Mouse (Mus musculus): ENCODE measurements around the gene Mbnl2.
"Not testable (repeated sequence)": the region's sequence is repeated elsewhere in the genome, so short reads cannot be mapped to it uniquely, and the experiment has no call there.

The Mbnl2 gene

DNA sequence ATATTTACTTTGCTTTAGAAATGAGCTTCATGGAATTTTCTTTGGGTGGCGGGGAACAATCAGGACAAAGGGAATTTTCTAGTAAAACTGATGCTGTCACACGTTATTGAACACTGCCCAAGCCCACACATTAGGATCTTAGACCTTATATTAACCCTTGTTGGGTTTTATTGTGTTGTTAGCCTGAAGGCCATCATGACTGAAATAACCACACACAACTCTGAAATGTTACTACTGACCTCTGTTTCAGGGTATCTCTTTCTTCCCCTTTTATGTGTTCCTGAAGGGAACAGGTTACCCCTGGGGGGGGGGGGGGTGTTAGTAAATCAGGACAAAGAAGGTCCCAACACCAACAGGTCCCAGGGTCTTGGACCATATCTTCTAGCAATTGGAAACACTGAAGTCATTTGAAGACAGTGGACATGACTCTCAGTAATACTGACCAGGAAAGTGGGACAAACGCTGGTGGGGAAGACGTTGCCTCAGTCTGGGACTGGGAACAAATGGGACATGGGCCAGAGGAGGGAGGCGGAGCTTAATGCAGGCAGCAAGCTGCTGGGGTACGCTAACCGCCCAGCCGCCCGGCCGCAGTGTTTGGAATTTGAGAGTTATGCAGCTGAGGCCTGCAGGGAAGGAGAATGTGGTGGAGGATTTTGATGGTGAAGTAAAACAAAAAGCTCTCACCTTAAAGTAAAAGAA, 80.4 kb downstream of the Mbnl2 start:
- no peak for DNase-seq (ENCODE audit: extremely low spot score, low spot score)

DNA sequence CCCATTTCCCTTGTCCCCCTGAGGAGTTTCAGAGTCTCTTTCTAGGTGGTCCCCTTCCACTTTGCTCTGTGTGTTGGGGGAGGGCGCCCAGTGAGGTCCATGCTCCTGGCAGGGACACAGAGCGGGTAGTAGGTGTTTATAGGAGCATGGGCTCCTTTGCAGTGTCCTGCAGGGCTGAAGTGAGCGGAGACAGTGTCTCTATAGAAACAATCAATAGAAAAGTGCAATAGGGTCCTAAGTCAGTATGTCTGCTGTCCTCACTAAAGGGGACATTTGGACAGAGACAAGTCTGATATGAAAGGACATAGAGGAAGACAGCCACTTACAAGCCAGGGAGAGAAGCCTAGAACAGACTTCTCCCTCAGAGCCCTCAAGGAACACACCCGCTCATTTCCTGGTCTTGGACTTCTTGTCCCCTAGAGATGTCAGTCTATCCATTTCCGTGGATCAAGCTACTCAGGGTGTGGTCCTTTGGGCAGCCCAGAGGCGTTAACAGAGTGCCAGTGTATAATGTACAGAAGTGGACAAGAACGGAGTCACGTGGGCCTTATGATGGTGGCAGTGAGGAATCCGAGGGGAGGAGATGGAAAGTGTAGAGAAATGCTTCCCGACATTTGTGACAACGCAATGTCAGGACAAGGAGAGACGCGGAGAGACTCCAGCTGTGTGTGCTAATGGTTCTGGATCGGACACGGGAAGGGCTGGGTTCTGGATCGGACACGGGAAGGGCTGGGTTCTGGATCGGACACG, 82.0 kb downstream of the Mbnl2 start:
- no peak for DNase-seq (ENCODE audit: extremely low spot score, low spot score)

DNA sequence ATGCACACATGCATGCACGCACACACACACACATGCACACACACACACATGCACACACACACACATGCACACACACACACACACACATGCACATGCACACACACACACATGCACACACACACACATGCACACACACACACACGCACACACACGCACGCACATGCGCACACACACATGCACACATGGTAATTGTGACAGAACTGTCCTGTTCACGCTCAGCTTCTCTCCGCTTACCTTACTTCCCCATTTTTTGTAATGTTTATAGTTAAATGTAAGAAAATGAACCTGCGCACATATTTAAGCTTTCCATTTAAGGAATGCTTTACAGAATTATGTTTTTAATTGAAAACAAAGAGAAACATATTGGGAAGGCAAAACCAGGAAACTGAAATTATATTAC, 84.1 kb downstream of the Mbnl2 start:
- DNase-seq (ENCODE audit: extremely low spot score, low spot score) = not testable (repeated sequence)

DNA sequence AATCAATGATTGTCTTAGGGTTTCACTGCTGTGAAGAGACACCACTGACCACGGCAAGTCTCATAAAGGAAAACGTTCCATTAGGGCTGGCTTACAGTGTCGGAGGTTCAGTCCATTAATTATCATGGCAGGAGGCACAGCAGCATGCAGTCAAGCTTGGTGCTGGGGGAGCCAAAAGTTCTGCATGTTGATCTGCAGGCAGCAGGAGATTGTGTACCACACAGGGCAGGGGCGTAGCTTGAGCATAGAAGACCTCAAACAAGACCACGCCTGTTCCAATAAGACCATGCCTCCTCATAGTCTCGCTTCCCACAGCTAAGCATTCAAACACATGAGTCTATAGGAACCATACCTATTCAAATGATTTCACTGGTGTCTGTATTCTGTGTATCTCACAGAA, 85.7 kb downstream of the Mbnl2 start:
- no peak for DNase-seq (ENCODE audit: extremely low spot score, low spot score)

DNA sequence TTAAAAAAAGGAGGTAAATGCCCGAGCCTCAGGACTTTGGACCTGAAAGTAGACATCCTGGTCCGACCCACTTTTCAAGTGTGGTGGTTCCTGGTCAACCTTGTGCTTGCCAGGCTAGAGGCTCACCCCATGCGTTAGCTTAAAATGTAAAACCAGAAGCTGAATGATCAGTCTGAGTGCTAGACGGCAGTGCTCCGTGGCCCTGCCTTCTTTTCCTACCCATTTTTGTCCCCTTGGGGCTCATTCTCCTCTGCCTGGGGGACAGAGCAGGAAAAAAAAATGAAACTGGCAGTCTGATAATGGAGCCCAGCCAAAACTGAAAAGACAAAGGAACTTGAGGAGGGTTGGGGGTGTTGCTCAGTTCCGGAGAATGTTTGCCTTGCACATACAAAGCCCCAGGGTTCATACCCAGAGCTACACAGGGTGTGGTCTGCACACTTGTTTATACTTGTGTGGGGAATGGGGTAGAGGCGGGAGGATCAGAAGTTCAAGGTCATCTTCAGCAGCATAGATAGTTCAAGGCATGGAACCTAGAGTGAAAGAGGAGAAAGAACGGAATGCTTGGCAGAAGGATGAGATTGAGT, 87.0 kb downstream of the Mbnl2 start:
- no peak for DNase-seq (ENCODE audit: extremely low spot score, low spot score)

DNA sequence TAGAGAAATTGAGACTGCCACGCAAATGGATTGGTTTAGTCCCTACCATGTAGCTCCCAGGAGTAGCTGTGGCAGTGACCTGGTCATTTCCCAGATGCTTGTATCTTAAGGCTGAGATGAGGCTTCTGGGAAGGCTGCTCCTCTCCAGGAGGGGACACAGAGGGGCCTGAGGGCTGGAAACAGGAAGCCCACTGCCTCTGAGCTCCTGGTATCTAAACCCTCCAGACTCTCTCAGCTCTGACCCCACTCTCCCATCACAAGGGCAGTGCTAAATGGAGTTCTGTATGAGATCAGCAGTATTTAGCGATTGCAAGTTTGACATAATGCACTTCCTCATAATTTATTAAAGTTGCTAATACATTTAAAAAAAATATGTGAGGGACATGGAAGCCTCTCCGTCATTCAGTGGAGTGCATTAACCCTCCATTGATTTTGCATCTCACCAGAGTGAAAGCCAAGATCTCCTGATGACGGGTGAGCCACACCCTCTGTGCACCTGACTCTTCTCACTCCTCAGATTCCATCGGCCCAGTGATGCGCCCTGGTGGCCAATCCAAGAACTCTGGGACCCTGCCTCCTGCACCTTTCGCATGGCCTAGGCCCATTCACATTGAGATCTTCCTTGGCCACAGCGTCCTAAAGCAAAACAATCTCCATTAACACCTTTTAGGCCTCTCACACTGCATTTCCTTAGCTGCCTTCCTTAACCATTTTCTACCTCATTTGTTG, 87.8 kb downstream of the Mbnl2 start:
- DNase-seq (ENCODE audit: extremely low spot score, low spot score) = no peak

DNA sequence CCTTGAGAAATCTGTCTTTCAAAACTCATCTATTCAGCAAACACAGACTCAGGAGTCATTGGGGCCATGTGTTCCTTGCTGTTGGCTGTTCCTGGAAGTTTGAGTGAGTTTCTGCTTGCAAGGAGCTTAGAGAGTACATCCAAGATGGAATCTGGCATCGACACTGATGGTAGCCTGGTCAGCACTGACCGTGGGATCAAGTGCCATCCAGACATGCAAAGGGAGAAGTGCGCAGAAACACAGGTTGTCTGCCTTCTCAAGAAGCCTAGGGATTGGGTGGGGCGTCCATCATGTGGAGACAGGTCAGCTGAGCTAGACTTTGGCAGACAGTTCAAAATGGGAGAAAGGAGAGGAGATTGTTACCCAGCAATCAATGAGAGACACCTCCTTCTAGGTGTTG, 89.6 kb downstream of the Mbnl2 start:
- DNase-seq (ENCODE audit: extremely low spot score, low spot score) = no peak

DNA sequence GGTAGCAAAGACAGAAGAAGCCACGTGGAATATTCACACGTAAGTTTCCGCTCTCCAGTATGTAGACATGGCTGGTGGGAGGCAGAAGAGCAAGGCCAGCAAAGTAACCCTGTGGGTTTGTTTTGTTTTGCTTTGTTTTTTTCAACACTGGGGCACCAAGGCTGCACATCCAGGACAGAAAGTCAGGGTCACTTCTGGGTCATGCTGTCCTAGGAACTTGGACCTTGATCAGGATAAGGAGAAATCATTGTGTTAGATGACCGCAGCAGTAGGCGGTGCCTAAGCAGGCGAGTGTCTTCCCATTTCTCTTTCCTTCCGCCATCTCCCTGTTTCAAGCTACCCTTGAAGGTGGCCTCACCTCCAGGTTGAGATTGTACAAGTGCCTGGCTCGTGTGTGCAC, 91.5 kb downstream of the Mbnl2 start:
- DNase-seq (ENCODE audit: extremely low spot score, low spot score) = no peak

DNA sequence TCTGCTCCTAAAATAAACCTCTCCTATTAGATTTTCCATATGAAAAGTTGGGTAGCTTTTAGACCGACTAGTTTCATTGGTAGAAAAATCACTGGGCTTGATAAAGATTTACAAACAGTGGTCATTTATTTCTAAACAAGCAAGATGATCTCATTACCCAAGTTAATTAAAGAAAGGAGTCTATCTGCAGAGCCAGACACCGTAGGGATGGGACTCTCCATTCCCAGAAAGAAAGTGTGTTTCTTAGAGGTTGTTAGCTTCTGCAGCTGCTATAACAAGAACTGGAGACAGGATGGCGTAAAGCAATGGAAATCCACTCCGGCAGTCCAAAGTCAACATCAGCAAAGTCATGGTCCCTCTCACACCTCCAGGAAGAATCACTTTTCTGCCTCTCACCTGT, 92.1 kb downstream of the Mbnl2 start:
- no peak for DNase-seq (ENCODE audit: extremely low spot score, low spot score)

DNA sequence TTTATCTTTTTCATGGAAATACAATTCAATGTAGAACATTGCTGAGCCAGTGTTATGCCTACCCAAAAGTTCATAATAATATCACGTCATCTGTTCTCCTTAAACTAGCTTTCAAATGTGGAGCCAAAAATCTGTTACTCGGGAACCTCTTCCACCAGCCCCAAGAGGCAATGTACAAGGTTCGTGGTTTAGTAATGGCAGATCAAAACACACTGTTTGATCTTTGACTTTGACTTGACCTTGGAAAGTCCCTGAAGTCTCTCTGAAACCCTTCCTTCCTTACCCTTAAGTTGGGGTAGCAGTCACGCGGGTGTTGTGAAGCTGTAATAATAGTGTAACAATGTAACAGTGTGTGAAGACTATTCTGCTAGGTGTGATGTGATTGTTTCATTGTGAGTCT, 93.0 kb downstream of the Mbnl2 start:
- no peak for DNase-seq (ENCODE audit: extremely low spot score, low spot score)

DNA sequence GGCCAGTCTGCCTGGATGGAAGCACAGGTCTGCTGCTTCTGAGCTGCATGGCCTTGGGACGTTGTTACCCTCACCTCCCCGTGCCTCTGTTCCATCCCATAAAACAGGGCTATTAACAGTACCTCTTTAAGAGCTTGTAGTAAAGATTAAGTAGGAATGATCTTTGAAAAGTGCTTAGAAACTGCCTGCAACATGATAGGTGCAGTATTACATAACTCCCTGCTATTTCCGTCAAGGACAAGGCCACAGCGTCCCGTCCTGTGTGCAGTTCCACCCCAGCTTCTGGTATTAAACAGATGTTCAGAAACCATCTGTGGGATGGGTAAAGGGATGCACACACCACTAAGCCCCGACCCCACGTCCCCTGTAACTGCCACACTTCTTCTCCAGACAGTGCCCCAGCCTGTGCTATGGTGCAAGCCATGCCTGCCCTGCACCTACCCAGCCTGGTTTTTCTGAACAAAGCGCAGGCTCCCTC, 93.5 kb downstream of the Mbnl2 start:
- DNase-seq (ENCODE audit: extremely low spot score, low spot score) = no peak

DNA sequence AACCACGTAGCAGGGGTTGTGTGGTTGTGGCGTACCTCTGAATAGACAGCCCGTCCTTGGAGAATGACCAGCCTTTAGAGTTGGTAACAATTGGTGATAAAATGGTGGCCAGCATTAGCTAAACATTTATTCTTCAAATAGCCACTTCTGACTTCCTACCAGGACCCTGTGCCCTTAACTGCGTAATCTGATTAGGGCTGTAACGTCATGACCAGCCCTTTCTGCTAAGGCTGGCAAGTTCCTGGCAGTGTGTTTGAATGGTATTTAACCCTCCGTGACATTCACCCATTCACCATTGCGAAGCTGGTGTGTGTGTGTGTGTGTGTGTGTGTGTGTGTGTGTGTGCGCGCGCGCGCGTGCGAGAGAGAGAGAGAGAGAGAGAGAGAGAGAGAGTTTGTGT, 94.6 kb downstream of the Mbnl2 start:
- no peak for DNase-seq (ENCODE audit: extremely low spot score, low spot score)

DNA sequence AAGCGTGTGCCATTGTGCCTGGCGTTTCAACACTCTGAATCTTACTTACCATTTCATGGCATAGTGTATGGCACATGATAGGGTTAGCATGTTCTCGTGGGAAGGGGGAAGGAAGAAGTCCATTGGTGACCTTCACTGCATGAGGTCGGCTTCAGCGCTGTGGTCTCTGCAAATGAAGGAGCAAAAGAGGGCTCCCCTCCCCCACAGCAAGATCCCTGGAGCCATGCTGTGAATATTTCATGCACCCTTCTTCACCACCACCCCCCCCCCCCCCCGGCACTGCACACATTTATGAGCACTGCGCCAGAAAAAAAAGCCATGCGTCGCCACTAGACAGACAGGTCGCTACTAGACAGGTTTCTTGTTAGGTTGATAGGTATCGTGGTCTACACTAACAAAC, 95.2 kb downstream of the Mbnl2 start:
- no peak for DNase-seq (ENCODE audit: extremely low spot score, low spot score)

DNA sequence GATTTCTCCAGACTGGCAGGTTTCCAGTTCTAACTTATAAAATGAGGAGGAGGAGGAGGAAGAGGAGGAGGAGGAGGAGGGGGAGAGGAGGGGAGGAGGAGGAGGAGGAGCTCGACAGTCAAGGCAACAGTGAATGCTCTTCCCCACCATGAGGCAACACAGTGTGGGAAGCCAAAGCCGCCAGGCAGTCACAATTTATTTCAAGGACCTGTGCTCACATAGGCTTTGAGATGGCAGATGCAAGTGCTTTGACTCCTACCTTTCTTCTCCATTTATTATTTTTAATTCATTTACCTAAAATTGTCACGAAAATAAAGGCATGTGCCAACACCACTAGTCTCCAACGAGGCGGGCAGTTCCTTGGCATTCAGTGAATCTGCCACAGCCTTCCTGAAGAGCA, 95.7 kb downstream of the Mbnl2 start:
- no peak for DNase-seq (ENCODE audit: extremely low spot score, low spot score)

DNA sequence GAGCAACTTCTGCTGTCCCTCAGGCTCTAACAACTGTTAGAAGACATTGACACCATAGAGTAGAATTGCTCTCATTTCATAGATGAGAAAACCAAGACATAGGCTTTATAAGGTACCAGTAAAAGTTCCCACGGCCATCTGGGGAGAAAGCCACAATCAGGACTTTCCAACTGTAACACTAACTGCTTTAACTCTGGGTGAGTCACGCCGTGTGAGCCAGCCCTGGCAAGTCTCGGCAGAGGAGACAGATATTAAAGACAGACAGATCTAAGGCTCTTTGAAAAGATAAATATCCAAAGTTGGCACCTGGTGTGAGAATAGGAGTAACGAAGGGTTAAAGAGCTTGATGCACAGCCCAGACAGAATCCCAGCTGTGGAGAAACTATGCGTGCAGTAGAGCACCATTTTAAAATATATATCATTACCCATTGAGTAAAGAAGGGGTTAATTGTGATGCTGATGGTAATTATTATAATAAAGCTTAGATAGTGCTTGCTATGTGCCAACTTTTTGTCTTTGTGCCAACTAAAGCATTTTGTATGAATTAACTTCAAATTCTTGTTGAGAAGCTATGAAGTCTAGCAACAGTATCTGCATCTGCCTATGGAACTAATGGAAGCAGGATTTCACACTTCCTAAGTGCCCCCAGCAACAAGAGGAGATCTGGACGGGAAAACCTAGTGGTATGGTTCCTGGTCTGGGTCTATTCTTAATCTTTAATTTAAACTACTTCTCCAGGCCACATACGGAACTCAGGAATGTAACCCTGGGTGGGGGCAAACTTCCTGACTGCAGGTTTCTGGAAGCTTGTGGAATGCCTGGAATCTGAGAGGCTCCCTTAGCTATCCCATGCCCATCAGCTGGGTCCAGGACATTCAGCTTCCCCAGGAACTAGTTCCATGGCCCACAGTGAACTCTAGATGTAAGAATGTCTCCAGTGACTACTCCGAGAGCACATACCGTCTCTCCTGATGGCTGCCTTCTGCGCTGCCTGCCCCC, 97.9 kb downstream of the Mbnl2 start:
- no peak for DNase-seq (ENCODE audit: extremely low spot score, low spot score)

DNA sequence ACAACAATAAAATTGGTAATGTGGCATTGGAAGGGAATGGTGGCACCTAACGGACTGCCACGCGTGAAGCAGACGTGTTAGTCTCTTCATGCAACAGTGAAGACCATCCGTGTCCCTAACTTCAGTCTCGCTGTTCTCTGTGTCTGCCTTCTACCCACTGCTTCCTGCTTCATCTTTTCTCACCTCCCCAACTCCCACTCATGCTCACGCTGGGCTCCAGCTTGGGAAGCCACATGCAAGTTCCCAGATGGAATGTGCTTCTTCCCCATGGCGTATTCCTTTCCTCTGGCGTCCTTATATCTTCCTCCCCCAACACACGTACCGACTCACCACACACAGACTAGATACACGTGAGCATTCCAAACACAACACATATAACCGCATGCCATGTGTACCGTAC, 99.3 kb downstream of the Mbnl2 start:
- no peak for DNase-seq (ENCODE audit: extremely low spot score, low spot score)

DNA sequence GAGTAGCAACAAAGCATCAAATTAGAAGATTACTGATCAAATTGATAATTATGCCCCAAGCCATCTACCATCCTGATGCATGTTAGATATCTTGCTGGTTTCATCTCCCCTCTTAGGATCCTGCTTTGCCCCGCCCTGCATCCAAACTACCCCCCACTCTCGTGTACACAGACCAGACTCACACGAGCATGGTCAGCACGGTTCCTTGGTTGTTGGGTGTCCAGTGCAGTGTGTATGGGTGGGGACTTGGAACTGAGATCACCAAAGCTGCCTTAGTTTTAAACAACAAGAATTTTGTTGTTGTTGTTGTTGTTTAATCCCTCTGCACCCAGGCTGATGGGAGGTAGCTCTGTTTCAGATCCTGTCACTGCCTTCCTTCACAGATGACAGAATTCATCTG, 101.7 kb downstream of the Mbnl2 start:
- DNase-seq (ENCODE audit: extremely low spot score, low spot score) = no peak

DNA sequence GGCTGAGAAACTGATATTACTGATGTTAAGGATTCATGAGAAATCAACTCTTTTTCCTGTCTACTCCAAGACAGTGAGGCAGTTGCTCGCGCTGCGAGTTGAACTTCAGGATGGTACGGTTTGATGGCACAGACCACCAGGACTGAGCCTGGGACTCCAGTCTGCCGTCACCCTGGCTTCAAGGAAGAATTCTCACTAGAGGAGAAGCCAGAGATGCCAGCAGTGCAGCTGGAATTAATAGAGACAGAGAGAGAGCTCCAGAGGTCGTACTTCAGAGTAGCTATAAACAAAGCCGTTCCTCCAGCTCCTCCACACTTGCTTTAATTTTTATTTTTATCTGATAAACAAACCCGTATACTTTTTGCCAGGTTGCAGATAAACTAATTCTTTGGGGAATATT, 102.5 kb downstream of the Mbnl2 start:
- no peak for DNase-seq (ENCODE audit: extremely low spot score, low spot score)

DNA sequence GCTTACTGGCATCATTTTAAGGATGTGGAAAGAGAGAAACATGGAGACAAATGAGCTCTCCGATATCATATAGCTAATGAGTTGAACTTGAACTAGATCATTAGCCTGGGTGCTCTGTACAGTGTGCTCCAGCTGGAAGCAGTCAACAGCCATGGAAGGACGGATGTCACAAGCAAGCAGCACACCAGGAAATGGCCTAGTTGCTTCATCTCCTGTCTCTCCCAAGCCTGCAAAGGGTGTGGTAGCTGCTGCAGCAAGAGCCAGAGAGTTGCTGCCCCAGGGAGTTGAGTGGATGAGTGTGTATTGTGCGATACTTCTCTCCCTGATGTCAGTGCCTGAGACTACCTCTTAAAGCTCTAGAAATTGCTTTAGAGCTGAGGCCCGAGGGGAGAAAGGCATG, 104.2 kb downstream of the Mbnl2 start:
- no peak for DNase-seq (ENCODE audit: extremely low spot score, low spot score)

DNA sequence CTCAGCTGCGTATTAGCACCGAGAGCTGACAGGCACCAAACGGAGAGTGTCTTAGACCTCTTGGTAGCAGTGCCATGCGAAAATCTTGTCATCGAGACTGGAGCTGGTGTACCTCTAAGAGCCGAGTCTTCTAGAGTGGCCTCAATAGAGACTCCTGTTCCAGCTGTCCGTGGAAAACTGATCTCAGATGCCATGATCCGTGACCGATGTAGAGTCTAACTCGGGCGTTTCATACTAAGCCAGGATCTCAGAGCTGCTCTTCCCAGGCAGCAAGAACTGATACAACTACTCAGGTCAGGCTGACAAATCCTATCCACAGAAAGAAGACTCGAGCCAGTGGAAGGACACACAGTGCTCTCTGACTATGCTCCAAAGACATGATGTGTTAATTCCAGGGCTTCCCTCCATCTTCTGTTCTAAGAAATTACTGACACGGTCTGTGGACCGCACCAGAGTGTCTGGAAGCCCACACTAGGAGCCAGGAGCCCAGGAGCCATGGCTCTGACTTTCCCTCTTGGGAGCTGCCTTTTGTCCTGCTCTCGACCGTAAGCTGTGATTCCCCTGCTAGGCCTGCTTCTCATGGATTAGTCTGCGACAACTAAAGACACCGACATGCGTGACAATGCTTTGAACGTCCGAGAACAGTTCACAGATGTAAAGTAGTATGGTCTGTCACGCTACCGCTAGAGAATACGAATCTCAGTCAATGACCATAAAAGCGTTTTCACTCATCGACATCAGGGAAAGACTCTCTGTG, 106.1 kb downstream of the Mbnl2 start:
- no peak for DNase-seq (ENCODE audit: extremely low spot score, low spot score)
